Mouse (Mus musculus): ENCODE data around the gene Gps2.
A peak's percentile ranks its signal among the peaks of the same experiment; 100 is the strongest.
"Not testable (repeated sequence)": the region's sequence is repeated elsewhere in the genome, so short reads cannot be mapped to it uniquely, and the experiment has no call there.

Gps2 gene

DNA sequence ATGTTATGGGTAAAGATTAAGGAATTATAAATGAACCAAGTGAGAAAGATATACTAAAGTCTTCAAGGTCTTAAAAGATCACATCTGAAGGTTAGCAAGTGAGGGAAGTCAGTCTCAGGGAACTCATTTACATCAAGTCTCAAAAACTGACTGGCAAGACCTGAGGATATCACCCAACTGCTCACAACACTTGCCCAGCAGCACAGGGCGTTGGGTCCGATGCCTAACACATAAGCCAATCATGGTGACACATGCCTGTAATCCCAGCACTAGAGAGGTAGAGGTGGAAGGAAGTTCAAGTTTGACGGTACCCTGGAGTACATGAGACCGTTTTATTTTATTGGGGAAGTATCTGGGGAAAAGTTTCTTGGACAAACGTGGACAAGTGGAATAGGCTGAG, 4.4 kb downstream of the Gps2 start:
- DNase-seq = no peak

DNA sequence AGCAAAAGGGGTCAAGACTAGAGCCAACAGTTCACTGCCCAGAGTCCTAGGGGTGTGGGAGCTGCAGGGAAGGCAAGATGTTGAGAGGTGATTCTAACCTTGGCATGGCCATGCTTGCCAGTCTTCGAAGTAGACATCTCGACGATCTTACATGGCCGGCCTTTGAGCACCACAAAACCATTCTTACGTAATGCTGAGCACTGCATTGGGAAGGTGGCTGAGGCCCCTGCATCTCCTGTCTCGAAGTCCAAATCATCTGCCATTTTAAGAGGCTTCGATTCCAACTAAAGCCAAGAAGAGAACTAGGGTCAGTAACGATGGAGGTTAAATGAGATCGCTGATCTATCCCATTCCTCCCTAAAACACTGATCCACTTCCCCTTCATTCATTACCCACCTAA, 5.4 kb downstream of the Gps2 start:
- DNase-seq = no peak

DNA sequence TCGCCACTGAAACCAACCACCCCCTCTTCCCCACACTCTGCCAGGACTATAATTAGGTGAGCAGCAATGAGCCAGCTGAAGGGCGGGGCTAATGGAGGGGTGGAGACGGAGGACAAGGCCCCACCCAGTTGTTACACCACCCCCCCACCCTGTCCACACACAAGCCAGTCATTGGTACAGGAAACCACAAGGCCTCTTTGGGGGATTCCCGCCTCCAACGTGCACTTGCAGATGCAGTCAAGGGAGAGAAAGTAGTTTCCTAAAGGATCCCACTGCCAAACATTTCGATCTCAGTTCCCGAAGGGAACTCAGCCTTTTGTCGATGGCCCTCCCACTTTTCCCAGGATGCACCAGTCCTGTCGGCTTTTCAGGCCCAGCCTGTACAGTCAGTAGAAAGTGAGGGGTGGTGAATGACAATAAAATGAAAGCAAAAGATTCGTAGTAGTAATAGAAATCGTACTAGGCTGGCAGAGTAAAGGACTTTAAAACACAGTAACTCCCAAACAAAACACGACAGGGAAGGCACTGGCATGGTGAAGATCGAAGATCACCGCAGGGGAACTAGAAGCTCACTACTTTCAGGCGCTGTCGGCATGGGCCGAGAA, 6.1 kb downstream of the Gps2 start:
- DNase-seq = peak; percentile 36

DNA sequence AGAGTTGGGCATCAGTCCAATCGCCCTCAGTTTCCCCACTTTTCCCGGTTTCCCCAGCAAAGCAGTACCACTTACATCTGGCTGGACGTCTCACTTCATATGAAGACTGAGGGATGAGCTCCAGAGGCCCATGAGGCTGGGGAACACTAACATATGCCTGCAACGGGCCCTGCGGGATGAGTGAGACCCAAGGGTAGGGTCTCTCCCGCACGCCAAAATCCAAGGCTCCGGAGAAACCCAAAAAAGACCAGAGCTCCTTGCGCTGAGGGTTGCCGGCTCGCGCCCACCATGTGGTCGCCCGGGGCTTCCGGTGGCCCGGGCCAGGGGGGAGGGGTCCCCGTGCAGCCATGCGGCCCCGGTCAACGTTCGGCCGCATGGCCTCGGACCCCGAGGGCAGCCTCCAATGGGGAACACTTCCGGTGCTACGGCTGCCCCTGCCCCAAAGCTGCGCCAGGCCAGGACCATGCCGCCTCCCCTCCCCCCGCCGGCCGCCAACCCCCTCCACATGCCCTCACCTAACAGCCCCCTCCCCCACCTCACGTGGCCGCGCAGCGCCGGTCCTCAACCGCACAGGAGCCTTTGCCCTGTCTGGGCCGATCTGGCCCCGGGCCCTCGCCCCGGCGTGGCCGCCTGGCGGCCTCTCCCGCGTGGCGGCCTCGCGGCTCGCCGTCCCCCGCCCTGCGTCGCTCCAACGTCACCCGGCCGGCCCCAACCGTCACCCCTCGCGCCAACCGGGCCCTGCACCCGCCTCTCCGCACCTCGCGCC, 6.8 kb downstream of the Gps2 start:
- DNase-seq = peak; percentile 56

DNA sequence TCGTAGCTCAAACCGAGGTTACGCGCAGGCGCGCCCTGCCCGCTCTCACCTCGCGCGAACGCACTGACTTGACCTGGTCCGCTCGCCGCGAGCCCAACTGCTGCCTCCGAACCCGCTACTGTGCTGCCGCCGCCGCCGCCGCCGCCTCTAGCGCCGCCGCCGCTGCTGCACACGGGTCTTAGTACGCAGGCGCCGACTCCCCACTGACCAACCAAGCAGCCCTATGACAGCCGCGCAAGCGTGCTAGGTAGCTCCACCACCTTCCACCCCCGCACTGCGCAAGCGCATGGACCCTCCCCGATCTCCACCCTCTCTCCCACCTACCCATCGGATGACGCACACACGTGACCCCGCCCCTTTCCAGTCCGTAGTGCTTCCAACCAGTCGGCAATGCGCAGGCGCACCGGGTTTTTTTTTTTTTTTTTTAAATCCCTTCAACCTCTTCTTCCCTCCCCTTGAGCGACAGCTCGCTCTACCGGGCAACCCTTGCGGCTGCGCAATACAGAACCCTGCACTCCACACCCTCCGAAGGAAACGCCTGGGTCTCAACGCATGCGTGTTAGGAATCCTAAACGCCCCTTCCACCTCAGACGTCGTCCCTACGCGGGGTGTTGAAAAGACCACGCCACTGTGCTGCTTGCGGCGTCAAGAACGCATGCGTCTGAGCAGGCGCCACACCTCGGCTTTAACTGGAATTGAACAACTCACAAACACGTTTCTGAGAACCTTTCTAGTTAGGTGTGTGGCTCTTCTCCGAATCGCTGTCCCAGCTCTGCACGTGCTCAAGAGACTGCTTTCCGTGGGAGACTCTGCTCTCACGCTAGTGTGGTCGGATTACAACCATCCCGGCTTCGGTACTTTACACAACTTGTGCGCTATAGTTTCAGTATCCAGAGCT, 7.7 kb downstream of the Gps2 start, which contains the start of gene Eif5a:
Gene Eif5a (minus strand): TSS at position 845 of the 898 bp plus-strand sequence.
- peak; percentile 100 for DNase-seq

DNA sequence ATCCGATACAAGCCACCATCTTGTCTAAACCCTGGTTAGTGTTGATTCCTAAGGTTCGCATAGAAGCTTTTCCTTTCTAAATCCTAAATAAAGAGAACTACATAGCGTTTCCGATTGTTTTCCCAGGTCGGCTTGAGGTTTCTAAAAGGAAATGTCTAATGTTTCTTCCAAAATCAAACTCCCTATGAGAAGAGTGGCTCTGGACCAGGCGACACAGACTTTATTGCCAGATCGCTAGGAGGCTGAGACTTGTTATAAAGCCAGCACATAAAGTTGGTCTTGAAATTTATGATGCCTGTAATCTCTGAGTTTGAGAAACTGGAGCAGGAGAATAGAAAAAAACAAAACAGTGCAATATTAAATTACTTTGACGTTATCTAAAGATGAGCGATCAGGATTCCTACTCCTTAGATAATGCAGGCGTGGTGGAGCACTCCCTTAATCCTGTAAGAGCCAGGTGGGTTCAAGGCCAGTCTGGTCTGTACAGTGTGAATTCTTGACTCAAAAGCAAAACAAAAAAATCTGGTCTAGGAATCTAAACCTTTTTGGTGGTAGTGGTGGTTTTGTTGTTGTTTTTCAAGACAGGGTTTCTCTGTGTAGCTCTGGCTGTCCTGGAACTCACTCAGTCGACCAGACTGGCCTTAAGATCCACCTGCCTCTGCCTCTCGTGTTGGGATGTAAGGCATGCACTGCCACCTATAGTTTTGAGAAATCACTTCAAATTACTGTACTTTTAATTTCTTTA, 8.5 kb downstream of the Gps2 start:
- DNase-seq = no peak

DNA sequence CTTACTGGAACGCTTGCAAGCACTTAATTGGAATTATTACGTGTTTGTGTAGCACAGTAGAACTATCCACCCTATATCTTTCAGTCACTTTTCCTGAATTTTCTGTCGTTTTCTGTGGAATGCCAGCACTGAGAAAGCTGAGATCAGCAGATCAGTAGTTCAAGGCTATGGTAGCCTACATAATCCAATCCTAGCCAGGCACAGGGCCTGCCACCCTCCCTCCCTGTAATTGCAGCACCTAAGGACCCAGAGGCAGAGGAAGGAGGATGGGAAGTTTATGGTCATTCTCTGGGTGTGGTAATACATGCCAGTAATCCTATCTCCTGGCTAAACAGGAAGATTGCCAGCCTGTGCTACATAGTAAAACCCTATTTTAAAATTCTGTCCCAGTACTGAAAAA, 9.1 kb downstream of the Gps2 start:
- no peak for DNase-seq

DNA sequence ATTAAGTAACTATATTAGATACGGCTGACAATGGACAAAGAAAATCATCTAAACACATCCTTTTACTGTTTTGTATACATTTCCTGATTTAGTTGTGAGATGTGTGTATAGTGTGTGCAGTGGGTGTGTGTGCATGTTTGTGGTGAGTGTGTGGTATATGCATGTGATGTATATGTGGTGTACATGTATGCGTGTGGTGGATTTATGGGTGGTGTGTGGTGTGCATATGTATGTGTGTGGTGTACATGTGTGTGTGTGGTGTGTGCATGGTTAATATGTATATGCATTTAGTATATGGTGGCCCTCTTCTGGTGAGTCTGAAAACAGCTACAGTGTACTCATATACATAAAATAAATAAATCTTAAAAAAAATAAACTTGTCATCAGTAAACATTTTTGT, 13.8 kb downstream of the Gps2 start:
- DNase-seq = no peak

DNA sequence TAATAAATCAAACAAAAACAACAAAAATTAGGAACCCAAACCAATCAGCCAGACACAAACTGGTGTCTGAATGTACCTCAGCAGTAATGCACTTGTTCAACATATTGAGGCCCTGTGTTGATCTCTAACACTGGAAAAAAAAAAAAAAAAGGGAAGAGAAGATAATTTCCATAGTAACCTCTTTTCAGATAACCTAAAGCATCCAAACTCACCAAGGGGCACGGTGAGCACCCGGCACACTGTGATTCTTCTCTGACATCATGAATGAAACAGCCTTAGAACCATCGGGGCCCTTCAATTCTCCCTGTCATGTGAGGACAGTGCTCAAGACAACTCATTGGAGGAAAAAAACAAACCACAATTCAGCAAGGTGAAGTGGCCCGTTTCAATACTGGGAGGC, 16.0 kb downstream of the Gps2 start:
- DNase-seq = no peak

DNA sequence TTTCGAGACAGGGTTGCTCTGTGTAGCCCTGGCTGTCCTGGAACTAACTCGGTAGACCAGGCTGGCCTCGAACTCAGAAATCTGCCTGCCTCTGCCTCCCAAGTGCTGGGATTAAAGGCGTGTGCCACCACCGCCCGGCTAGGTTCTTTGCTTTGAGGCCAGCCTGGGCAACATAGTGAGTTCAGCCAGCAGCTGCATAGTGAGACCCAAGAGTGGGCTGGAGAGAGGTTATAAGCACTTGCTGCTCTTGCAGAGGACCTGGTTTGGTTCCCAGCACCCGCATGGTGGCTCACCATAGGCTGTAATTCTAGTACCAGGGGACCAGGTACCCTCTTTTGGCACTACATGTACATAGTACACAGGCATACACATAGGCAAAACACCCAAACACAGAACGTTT, 16.5 kb downstream of the Gps2 start:
- DNase-seq = not testable (repeated sequence)

DNA sequence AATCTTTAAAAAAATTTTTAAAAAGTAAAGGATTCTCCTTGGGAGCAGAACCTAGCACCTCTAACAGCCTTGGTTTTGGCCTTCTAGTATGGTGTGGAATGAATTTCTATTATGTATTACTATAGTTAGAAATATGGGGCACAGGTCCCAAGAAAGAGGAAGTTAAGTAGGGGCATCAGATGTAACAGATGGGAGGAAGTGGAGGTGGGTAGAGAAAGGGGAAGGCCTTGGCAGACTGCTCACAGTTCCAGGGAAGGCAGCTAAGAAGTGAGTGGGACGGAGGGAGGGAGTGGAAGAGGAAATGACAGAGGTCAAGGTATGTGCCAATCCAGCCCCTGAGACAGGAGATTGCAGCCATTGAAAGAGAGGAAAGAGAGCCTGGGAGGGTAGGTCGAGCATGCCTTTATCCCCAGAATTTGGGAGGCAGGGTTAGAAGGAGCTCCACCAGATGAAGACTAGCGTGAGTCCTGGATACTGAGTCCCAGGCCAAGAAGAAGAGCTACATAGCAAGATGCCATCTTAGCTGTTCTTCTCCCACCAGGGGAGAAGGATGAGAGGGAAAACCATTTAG, 17.4 kb downstream of the Gps2 start:
- DNase-seq = no peak

DNA sequence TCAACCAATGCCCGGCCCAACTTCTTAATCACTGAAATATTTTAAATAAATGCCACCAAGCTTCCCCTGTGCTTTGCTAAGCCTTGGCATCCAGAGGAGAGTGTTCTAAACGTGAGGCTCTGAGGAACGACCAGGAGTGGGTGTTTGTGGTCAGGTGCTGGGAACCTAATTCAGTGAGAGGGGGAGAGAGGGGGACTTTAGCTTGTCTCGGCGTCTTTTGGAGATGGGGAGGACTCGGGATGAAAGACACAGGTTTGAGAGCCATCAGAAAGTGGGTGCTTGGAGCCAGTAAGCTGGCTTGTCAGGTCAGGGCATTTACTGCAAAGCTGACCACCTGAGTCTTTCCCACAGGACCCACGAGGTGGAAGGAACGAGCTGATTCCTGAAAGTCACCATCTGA, 18.1 kb downstream of the Gps2 start:
- no peak for DNase-seq

DNA sequence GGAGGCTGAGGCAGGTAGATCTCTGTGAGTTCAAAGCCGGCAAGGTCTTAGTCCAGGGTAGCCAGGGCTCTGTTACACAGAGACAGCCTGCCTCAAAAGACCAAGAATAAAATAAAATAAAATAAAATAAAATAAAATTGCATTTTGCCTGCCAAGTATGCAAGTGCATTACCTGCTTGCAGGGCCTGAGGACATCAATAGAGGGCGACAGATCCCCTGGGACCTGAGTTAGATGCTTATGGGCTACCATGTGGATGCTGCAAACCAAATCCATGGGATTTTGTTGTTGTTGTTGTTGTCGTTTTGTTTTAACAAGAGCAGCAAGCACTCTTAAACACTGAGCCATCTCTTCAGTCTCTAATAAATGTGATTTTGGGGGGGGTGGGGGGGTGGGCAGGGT, 18.6 kb downstream of the Gps2 start:
- DNase-seq = no peak

DNA sequence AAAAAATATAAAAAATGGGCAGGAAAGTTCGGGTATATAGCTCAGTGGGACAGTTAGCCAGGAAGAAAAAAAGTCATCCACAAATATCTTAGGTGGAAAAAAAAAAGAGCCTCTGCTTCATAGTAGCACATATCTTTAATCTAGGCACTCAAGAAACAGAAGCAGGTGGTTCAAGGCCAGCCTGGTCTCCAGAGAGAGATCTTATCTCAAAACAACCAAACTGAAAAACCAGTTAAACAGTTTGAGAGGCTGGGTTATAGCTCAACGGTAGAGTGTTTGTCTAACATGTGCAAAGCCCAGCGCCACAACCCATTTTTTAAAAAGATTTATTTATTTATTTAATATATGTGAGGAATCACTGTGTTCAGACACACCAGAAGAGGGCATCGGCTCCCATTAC, 19.4 kb downstream of the Gps2 start:
- no peak for DNase-seq

DNA sequence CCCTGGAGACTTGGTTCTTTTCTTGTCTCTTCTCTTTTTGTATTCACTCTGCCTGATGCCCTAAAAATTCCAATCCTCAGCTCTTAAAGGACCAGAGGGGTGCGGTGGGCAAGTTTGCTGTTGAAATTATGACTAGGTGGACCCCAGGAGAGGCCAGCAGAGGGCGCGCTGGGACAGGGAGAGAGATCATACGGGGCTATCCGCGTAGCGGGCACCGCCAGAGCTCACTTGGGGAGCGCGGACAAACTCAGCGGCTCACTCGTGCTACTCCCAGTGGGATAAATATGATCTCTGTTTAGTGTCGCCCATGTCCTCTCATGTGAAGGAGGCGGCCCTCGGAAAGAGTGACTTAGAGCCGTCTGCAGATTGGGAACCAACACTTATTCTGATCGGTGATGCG, 20.5 kb downstream of the Gps2 start:
- DNase-seq = peak; percentile 96

DNA sequence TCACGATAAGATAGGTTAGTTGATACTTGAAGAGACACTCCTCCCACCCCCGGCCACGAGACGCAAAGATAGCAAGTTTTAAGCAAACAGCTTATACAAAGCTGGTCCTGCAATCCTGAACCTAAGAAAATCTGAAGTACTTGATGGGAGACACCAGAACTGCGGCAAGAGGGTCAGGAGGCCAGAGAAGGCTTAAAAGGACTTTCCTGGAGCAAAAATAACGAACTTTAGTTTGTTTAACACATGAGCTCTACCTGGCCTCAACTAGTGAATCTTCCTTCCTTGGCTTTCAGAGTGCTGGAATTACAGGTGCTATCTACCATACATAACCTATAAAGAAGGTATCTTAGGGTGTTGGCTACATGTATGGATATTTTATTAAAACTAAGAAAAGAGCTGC, 21.0 kb downstream of the Gps2 start:
- no peak for DNase-seq

DNA sequence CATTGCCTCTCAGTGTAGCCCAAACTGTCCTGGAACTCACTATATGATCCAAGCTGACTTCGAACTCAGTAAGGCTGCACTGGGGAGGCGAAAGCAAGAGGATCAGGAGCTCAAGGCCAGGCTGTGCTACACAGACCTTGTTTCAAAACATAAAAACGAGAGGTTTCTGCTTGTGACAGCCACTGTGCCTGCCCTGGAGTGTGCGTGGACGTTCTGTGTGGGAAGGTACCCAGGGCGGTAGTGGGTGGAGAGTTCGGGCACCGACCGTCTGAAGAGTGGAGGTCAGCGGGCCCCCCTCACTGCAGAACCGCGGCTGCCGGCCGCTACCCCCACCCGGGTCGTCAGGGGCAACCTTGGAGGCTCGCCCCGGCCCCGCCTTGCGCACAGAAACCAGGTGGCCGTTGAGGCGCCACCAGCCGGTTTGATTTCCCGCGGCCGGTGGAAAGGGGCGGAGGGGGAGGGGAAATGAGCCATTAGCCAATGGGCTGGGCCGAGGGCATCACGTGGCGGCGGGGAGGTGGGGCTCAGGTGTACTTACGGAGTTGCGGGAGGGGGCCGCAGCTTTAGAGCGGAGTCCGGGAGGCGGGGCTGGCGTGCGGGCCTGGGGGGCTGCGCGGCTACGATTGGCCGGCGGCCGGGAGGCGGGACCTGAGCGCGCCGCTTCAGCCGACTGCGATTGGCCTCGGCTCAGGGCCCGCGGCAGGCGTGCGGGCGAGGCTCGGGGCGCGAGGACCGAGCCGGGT, 21.6 kb downstream of the Gps2 start, which contains the start of gene Ybx2:
Gene Ybx2 (plus strand): TSS at position 660 of the 743 bp plus-strand sequence.
- peak; percentile 90 for DNase-seq

DNA sequence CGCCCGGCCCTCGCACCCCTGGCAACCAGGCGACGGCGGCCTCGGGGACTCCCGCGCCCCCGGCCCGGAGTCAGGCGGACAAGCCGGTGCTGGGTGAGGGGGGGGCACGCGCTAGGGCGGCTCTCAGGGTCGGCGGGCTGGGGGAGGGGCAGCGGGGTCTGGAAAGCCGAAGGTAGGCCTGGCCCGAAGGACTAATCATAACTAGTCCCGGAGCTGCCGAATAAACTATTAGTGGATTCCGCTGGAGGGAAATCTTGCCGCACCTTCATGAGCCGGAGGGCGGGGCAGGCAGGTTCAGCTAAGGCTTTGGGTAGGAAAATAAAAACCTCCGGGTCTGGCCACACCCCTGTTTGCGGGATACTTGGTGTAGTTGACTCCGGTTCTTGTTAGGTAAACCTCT, 22.5 kb downstream of the Gps2 start:
- no peak for DNase-seq

DNA sequence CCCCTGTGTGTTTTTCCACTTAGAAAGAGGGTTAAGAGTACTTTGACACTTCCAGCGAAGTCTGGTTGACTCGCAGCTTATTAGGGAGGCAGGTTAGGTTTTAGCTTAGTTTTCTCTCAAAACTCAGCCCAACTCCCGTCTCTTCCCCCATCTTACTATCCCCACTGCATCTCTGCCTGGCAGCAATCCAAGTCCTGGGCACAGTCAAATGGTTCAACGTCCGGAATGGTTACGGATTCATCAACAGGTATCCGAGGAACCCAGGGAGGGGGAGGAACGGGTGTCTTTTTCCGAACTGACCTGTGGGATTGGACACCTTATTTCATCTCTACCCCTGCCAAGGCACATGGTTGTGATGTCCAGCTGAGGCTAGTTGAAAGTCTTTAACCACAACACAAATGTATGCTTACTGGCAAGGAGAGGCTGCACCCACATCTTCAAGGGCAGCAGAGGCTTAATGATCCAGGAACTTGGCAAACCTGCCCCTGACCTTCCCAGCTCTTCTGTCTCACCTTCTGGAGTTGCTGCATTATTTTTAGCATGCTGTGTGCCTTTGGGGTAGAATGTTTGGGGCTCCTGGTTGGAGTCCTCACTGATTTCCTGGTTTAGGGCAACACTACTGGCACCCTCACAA, 23.1 kb downstream of the Gps2 start:
- no peak for DNase-seq

DNA sequence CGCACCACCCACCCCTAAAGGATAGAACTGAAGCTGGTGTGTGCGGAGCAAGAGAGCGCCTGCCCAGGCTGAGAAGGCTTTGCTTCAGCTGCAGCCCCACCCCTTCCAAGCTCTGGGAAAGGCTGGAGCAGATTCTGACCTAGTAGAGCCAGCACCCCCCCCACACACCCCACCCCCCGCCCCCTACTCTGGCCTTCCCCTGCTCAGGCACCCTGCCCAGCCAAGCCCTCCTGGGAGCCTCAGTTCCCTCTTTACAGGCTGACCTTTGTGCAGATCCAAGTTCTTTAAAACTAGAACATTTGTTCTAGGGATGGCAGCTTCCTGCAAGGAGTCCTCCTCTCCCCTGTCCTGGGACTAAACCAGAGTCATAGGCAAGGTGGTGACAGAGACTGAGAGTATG, 23.7 kb downstream of the Gps2 start:
- no peak for DNase-seq

DNA sequence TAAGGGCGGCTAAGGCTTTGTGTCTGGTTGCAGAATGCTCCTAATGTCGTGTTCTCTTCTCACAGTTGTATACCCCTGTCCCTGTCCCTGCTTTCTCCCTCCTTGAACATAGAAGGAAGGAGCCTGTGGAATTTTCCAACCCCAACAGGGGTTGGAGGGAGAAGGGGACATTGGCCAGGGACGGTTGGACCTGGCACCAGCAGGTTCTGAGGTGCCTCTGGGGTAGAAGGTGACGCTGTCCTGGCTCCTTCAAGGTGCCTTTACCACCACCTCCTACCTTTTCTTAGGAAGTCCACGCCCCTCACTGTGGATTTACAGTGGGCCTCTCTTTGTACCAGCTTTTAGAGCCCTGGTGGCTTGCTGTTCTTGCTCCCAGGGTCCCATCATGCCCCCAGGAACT, 24.1 kb downstream of the Gps2 start:
- no peak for DNase-seq

Data from right cerebral cortex, postnatal 14 days (tissue).